Mouse (Mus musculus) CH12.LX (cell line): Measurements from ENCODE around the gene Cmip. TPM values are rescaled to one million over a fixed set of nuclear protein-coding genes. Genes with fewer than 3 reads are reported as not detected.

ENCODE experiments used
- DNase-seq: peaks from one replicate; pipeline ENCODE4 v3.0.0-alpha.2; 2013; ENCODE audit errors: extremely low read depth
- H3K27ac ChIP-seq: 2 replicates; pipeline ENCODE4 v1.5.1; 2012; ENCODE audit warnings: low read depth, mild to moderate bottlenecking, control low read depth, moderate library complexity; ENCODE audit not compliant: insufficient read depth
- H3K27me3 ChIP-seq: replicated peaks from 2 replicates; pipeline ENCODE3; 2012; ENCODE audit warnings: inconsistent platforms
- H3K36me3 ChIP-seq, 2 experiments: replicated peaks in 1 of 2; 2 replicates each; pipeline versions ENCODE3 to v1.6.1; 2012; ENCODE audit warnings: inconsistent platforms in 1 of 2, low read length in 1 of 2, mild to moderate bottlenecking in 1 of 2, mixed read lengths in 1 of 2, moderate library complexity in 1 of 2; ENCODE audit not compliant: control insufficient read depth in 1 of 2, insufficient read depth in 1 of 2
- H3K4me1 ChIP-seq, 2 experiments: 2 replicates each; pipeline ENCODE4 v1.6.1; 2012; ENCODE audit warnings: inconsistent platforms in 1 of 2, moderate library complexity in 1 of 2; ENCODE audit not compliant: insufficient read depth in 2 of 2, control insufficient read depth in 1 of 2
- H3K4me2 ChIP-seq: 2 replicates; pipeline ENCODE4 v1.6.1; 2012; ENCODE audit warnings: low read depth, mild to moderate bottlenecking, control low read depth; ENCODE audit not compliant: poor library complexity, insufficient read depth, severe bottlenecking
- H3K4me3 ChIP-seq, 3 experiments: fragments of 150-350 bp in 1 of 3; sonication (generic) in 1 of 3; replicated peaks in 1 of 3; 2 replicates each; pipeline versions ENCODE3 to v1.5.1; 2011 to 2012; ENCODE audit warnings: low read depth in 2 of 3, low read length in 2 of 3, mild to moderate bottlenecking in 2 of 3, moderate library complexity in 2 of 3, control low read depth in 1 of 3, improper control_type of control experiment in 1 of 3, inconsistent platforms in 1 of 3, mixed read lengths in 1 of 3; ENCODE audit not compliant: poor library complexity in 1 of 3
- H3K79me2 ChIP-seq: replicated peaks from 2 replicates; pipeline ENCODE4 v1.6.1; 2012; ENCODE audit warnings: mild to moderate bottlenecking, moderate library complexity; ENCODE audit not compliant: control insufficient read depth, poor library complexity, insufficient read depth, severe bottlenecking; ENCODE audit errors: extremely low read depth
- H3K9ac ChIP-seq: 2 replicates; pipeline ENCODE4 v1.6.1; 2012; ENCODE audit warnings: low read depth, mild to moderate bottlenecking, control low read depth, moderate library complexity; ENCODE audit not compliant: insufficient read depth
- H3K9me3 ChIP-seq: replicated peaks from 2 replicates; pipeline ENCODE3; 2012; ENCODE audit warnings: low read length, inconsistent platforms, mixed read lengths
- BHLHE40 ChIP-seq: IDR thresholded peaks from 2 replicates; pipeline ENCODE4 v1.6.1; 2011; ENCODE audit warnings: mild to moderate bottlenecking, low read depth, low read length, improper control_type of control experiment
- CHD1 ChIP-seq: IDR thresholded peaks from 2 replicates; pipeline ENCODE4 v1.6.1; 2012; ENCODE audit warnings: low read depth, low read length, improper control_type of control experiment, inconsistent platforms
- CHD2 ChIP-seq: IDR thresholded peaks from 2 replicates; pipeline ENCODE4 v1.6.1; 2011; ENCODE audit warnings: low read length, improper control_type of control experiment
- CTCF ChIP-seq, 2 experiments: IDR thresholded peaks in 1 of 2; conservative IDR thresholded peaks in 1 of 2; 2 replicates each; pipeline ENCODE4 v1.5.1; 2011 to 2012; ENCODE audit warnings: low read depth in 2 of 2, low read length in 2 of 2, improper control_type of control experiment in 1 of 2, inconsistent platforms in 1 of 2, mild to moderate bottlenecking in 1 of 2, moderate library complexity in 1 of 2
- EP300 ChIP-seq: IDR thresholded peaks from 2 replicates; pipeline ENCODE4 v1.6.1; 2011; ENCODE audit warnings: low read length, improper control_type of control experiment
- ETS1 ChIP-seq: conservative IDR thresholded peaks from 2 replicates; pipeline ENCODE4 v1.6.1; 2012; ENCODE audit warnings: low read depth, mild to moderate bottlenecking, inconsistent platforms, low read length, improper control_type of control experiment, moderate library complexity
- HCFC1 ChIP-seq: IDR thresholded peaks from 2 replicates; pipeline ENCODE4 v1.6.1; 2012; ENCODE audit warnings: low read depth, mild to moderate bottlenecking, inconsistent platforms, low read length, improper control_type of control experiment
- JUN ChIP-seq: IDR thresholded peaks from 2 replicates; pipeline ENCODE4 v1.6.1; 2011; ENCODE audit warnings: low read depth, mild to moderate bottlenecking, low read length, improper control_type of control experiment, moderate library complexity; ENCODE audit not compliant: insufficient read depth
- JUND ChIP-seq: conservative IDR thresholded peaks from 2 replicates; pipeline ENCODE4 v1.6.1; 2011; ENCODE audit warnings: low read depth, low read length, improper control_type of control experiment
- KAT2A ChIP-seq: IDR thresholded peaks from 2 replicates; pipeline ENCODE4 v1.6.1; 2012; ENCODE audit warnings: low read length, improper control_type of control experiment, inconsistent platforms; ENCODE audit not compliant: insufficient replicate concordance
- MAFK ChIP-seq: IDR thresholded peaks from 2 replicates; pipeline ENCODE4 v1.6.1; 2011; ENCODE audit warnings: low read length, improper control_type of control experiment; ENCODE audit not compliant: insufficient replicate concordance
- MAX ChIP-seq: IDR thresholded peaks from 2 replicates; pipeline ENCODE4 v1.6.1; 2011; ENCODE audit warnings: low read length, improper control_type of control experiment
- MAZ ChIP-seq: IDR thresholded peaks from 2 replicates; pipeline ENCODE4 v1.6.1; 2012; ENCODE audit warnings: low read depth, mild to moderate bottlenecking, inconsistent platforms, low read length, improper control_type of control experiment, moderate library complexity
- MYC ChIP-seq: IDR thresholded peaks from 2 replicates; pipeline ENCODE4 v1.6.1; 2011; ENCODE audit warnings: low read depth, mild to moderate bottlenecking, improper control_type of control experiment, low read length
- NELFE ChIP-seq: IDR thresholded peaks from 2 replicates; pipeline ENCODE4 v1.6.1; 2011; ENCODE audit warnings: low read depth, low read length, improper control_type of control experiment
- NRF1 ChIP-seq: IDR thresholded peaks from 2 replicates; pipeline ENCODE4 v1.6.1; 2014; ENCODE audit warnings: low read depth, mild to moderate bottlenecking, inconsistent platforms, low read length, improper control_type of control experiment, moderate library complexity
- POLR2A ChIP-seq: IDR thresholded peaks from 2 replicates; pipeline ENCODE4 v1.6.1; 2011; ENCODE audit warnings: low read depth, mild to moderate bottlenecking, improper control_type of control experiment, low read length
- POLR2AphosphoS2 ChIP-seq: IDR thresholded peaks from 2 replicates; pipeline ENCODE4 v1.6.1; 2011; ENCODE audit warnings: low read depth, low read length, improper control_type of control experiment
- RAD21 ChIP-seq: IDR thresholded peaks from 2 replicates; pipeline ENCODE4 v1.6.1; 2011; ENCODE audit warnings: low read depth, mild to moderate bottlenecking, low read length, improper control_type of control experiment, moderate library complexity
- SMC3 ChIP-seq: IDR thresholded peaks from 2 replicates; pipeline ENCODE4 v1.6.1; 2011; ENCODE audit warnings: low read depth, low read length, improper control_type of control experiment
- TBP ChIP-seq: conservative IDR thresholded peaks from 2 replicates; pipeline ENCODE4 v1.6.1; 2011; ENCODE audit warnings: low read depth, low read length, improper control_type of control experiment
- TCF12 ChIP-seq: IDR thresholded peaks from 2 replicates; pipeline ENCODE4 v1.6.1; 2014; ENCODE audit warnings: low read depth, mild to moderate bottlenecking, inconsistent platforms, low read length, improper control_type of control experiment
- ZC3H11A ChIP-seq: IDR thresholded peaks from 2 replicates; pipeline ENCODE4 v1.6.1; 2012; ENCODE audit warnings: low read depth, mild to moderate bottlenecking, inconsistent platforms, low read length, improper control_type of control experiment
- ZMIZ1 ChIP-seq: IDR thresholded peaks from 2 replicates; pipeline ENCODE4 v1.6.1; 2012; ENCODE audit warnings: low read depth, mild to moderate bottlenecking, inconsistent platforms, low read length, improper control_type of control experiment
- ZNF384 ChIP-seq: IDR thresholded peaks from 2 replicates; pipeline ENCODE4 v1.6.1; 2012; ENCODE audit warnings: low read depth, low read length, improper control_type of control experiment, inconsistent platforms
- dilution Hi-C: fragments of 300-500 bp; cut with MboI; formaldehyde crosslinking; loops from 2 replicates; pipeline ENCODE4 v1.14.3; 2020; ENCODE audit warnings: low sequenced_read_pairs; ENCODE audit not compliant: extremely low pct_unique_long_range_greater_than_20kb, extremely low pct_ligation_motif_present
- in situ Hi-C: fragments of 300-500 bp; cut with MboI; formaldehyde crosslinking; loops from 3 replicates; pipeline ENCODE4 v1.14.3; 2019; ENCODE audit warnings: low sequenced_read_pairs, low pct_ligation_motif_present, low pct_unique_long_range_greater_than_20kb, mixed read lengths
- polyA plus RNA-seq: library from polyadenylated mRNA; unstranded; fragments of >175 nt; gene quantifications from 2 replicates; pipeline ENCODE4 v1.2.1, GENCODE M21; 2012; ENCODE audit warnings: low read depth; ENCODE audit not compliant: insufficient read length
- total RNA-seq, 2 experiments: library from RNA; depleted of rRNA; stranded (reverse); fragments of 300-350 nt in 1 of 2; fragments of >200 nt in 1 of 2; gene quantifications; 2 replicates each; pipeline ENCODE4 v1.2.3; 2012 to 2014

The Cmip gene
- total and polyA plus RNA-seq, 3 experiments: 5.2 to 39.0 (median 16.5) TPM

DNA sequence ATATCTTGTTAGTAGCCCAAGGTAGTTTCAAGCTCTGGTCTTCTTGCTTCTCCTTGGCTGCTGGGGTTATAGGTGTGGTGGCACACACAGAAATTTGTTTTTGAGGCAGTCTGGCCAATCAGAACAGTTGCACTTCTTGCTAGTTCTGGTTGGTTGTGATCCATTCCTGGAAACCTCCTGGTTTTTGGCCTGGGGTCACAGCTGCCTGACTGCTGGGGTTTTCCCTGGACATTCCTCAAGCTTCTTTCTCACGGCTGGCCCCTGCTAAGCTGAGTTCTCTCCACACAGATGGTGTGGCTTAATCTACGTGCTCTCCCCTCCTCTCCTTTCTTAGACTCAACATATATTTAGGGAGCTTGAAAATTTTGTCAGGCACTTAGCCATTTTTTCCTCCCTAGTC is 73.0 kb downstream of the Cmip start:
- Histone ChIP-seq H3K9me3 (no peaks in the 10 kb centered on the region), H3K9ac (no peak overlapping the region), H3K27ac (no peak overlapping the region), H3K79me2 (0 out of 2 replicates have a peak, but pooled peaks cover 4% of the 10 kb centered on the region), H3K4me2 (no peak overlapping the region), H3K36me3 (peaks cover under 1 to 15% of the 10 kb centered on the region in 2 experiments), H3K4me3 (no peak overlapping the region), H3K4me1 (peaks cover 47 to 78% of the 10 kb centered on the region in 2 experiments), H3K27me3 (no peaks in the 10 kb centered on the region)
- DNase-seq: no peak
- peak; percentile 69; the same call in 1 of the 2 replicates for TF ChIP-seq TCF12
- no peak for TF ChIP-seq RAD21
- peak; percentile 62 for TF ChIP-seq ETS1
- TF ChIP-seq EP300: peak; percentile 40; the same call in 1 of the 2 replicates
- no peak for TF ChIP-seq HCFC1
- in situ Hi-C loops: no loop called here
- dilution Hi-C loops: no loop called here

DNA sequence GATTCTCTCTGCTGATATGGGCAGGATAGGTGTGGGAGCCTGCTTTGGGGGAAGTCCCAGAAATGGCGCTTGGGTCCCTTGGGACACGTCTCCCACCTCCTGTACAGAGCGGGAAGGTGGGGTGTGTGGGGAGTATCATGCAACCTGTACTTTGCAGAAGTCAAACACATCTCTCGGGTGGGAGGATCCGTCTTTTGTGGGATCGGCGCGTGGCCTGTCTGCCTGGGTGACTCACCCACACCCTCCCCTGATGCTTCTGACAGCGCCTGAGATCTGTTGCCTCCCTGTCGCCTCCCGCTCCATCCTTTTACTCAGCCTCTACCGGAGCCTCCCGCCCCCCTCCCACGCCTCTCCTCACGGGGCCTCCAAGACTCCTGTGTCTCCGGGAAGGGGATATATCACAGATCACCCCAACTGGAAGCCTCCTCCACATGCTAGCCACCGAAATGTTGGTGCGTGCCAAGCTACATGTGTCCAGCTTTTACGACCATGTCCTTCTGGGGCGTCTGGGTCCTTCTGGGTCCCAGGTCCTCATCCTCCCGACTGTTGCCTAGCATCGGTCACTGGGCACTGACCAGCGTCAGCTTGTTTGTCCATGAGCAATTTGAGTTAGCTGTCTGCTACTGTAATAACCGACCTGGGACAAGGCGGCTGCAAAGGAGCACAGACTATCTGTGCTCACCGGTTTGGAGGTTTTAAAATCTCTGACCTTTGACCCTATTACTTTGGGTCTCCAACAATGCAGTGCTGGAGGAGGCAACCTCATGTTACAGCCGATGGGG is 75.6 kb downstream of the Cmip start:
- in situ Hi-C loops: no loop called here
- no peak overlapping the region for H3K4me3 ChIP-seq
- H3K79me2 ChIP-seq: 0 out of 2 replicates have a peak, but pooled peaks cover 6% of the 10 kb centered on the region
- peak; percentile 52 for DNase-seq
- H3K27me3 ChIP-seq: no peaks in the 10 kb centered on the region
- dilution Hi-C loops: no loop called here
- H3K9me3 ChIP-seq: peaks cover 3% of the 10 kb centered on the region
- peaks cover 0 to 7% of the 10 kb centered on the region in 2 experiments for H3K36me3 ChIP-seq
- no peak overlapping the region for H3K4me2 ChIP-seq
- H3K27ac ChIP-seq: no peak overlapping the region
- H3K9ac ChIP-seq: no peak overlapping the region
- peaks cover 50 to 92% of the 10 kb centered on the region in 2 experiments for H3K4me1 ChIP-seq
- TF ChIP-seq CHD2 (no peak), KAT2A (0 out of 2 replicates have a peak, but pooled peaks have one; percentile 16), MYC (no peak), ETS1 (peak; percentile 16; the same call in 1 of the 2 replicates), POLR2AphosphoS2 (no peak), TCF12 (peak; percentile 22; the same call in 1 of the 2 replicates)

GRCm38 (mm10) chr8:117333619-117334018 is 76.8 kb downstream of the Cmip start:
- dilution Hi-C loops (no loop called here), in situ Hi-C loops (no loop called here)
- DNase-seq: no peak
- no peak for TF ChIP-seq NELFE
- TF ChIP-seq ZC3H11A: no peak
- no peak for TF ChIP-seq POLR2A
- TF ChIP-seq MAX: no peak
- TF ChIP-seq MAFK: no peak
- TF ChIP-seq NRF1: no peak
- TF ChIP-seq JUN: no peak
- no peak for TF ChIP-seq CHD1
- no peak for TF ChIP-seq MAZ
- no peak for TF ChIP-seq ZMIZ1
- TF ChIP-seq TBP: no peak
- TF ChIP-seq SMC3: no peak
- no peak for TF ChIP-seq JUND
- no peak for TF ChIP-seq CTCF (conservative IDR thresholded peaks at IDR 0.05 in 1 of 2, IDR thresholded peaks at IDR 0.05 in 1 of 2; ENCODE audit: low read depth in 2 of 2, low read length in 2 of 2)
- TF ChIP-seq ETS1: no peak
- no peak for TF ChIP-seq ZNF384
- no peak for TF ChIP-seq BHLHE40
- Histone ChIP-seq H3K79me2 (0 out of 2 replicates have a peak, but pooled peaks cover 9% of the 10 kb centered on the region), H3K4me3 (no peak overlapping the region), H3K36me3 (peaks cover 0 to 7% of the 10 kb centered on the region in 2 experiments), H3K9ac (no peak overlapping the region), H3K27me3 (no peaks in the 10 kb centered on the region), H3K27ac (no peak overlapping the region), H3K9me3 (peaks cover 3% of the 10 kb centered on the region), H3K4me2 (no peak overlapping the region), H3K4me1 (peaks cover 51 to 95% of the 10 kb centered on the region in 2 experiments)
